Mouse (Mus musculus) thymus, adult 2 months (tissue): ENCODE data around the gene Dnajb2. TPM values are rescaled to one million over a fixed set of nuclear protein-coding genes. Genes with fewer than 3 reads are reported as not detected.

Experiments
- DNase-seq: peaks from one replicate; pipeline ENCODE4 v3.0.0; 2021
- H3K27ac ChIP-seq: fragments of 200-500 bp; 2 replicates; pipeline ENCODE4 v1.5.1; 2012; ENCODE audit warnings: low read length, control low read depth; ENCODE audit not compliant: control insufficient read depth, insufficient read depth
- H3K27me3 ChIP-seq: fragments of 200-500 bp; 2 replicates; pipeline ENCODE4 v1.6.1; 2012; ENCODE audit warnings: mild to moderate bottlenecking, low read length, moderate library complexity, mixed read lengths; ENCODE audit not compliant: control insufficient read depth, insufficient read depth
- H3K36me3 ChIP-seq: fragments of 200-500 bp; 2 replicates; pipeline ENCODE4 v1.6.1; 2012; ENCODE audit warnings: mild to moderate bottlenecking, low read length, moderate library complexity; ENCODE audit not compliant: control insufficient read depth, insufficient read depth
- H3K4me1 ChIP-seq: fragments of 200-500 bp; replicated peaks from 2 replicates; pipeline ENCODE4 v1.6.1; 2012; ENCODE audit warnings: low read length; ENCODE audit not compliant: control insufficient read depth, insufficient read depth
- H3K4me3 ChIP-seq: fragments of 200-500 bp; 2 replicates; pipeline ENCODE4 v1.5.1; 2012; ENCODE audit warnings: mild to moderate bottlenecking, low read length, control low read depth, moderate library complexity; ENCODE audit not compliant: control insufficient read depth, insufficient read depth
- CTCF ChIP-seq: fragments of 200-500 bp; IDR thresholded peaks from 2 replicates; pipeline ENCODE4 v1.5.1; 2012; ENCODE audit warnings: mild to moderate bottlenecking, control low read depth, low read length, moderate library complexity, borderline replicate concordance; ENCODE audit not compliant: control insufficient read depth, poor library complexity, insufficient read depth; ENCODE audit errors: extremely low read depth
- POLR2A ChIP-seq: fragments of 200-500 bp; IDR thresholded peaks from 2 replicates; pipeline ENCODE4 v1.6.1; 2012; ENCODE audit warnings: mild to moderate bottlenecking, low read length, control low read depth, moderate library complexity; ENCODE audit not compliant: control insufficient read depth, poor library complexity, insufficient read depth; ENCODE audit errors: extremely low read depth
- WGBS: fragments of 180-500 bp; shearing (Covaris S2); methylation state at CpG from one replicate; pipeline ENCODE4 v1.1.7; 2018; 5-methylcytosine and 5-hydroxymethylcytosine counted together
- polyA plus RNA-seq: library from polyadenylated mRNA; depleted of rRNA; stranded (reverse); fragments of >200 nt; gene quantifications from 2 replicates; pipeline ENCODE4 v1.2.3, GENCODE M21; 2012

The Dnajb2 gene
- polyA plus RNA-seq, 1 experiment, result 22.3 TPM

GRCm38 (mm10) chr1:75218227-75219001 is 17.8 kb upstream of the Dnajb2 start:
- Histone ChIP-seq H3K36me3 (peaks cover 15% of the 10 kb centered on the region), H3K27ac (peak overlapping the region; percentile 47), H3K4me1 (peaks cover 58% of the 10 kb centered on the region), H3K27me3 (no peaks in the 10 kb centered on the region), H3K4me3 (peak overlapping the region; percentile 71)
- TF ChIP-seq POLR2A (peak; percentile 34; the same call in 1 of the 2 replicates), CTCF (no peak)
- DNase-seq, result peak; percentile 66
- WGBS, result under 1% methylated on average over 38 of the region's 38 CpGs

- peak; percentile 97 for DNase-seq
- no peaks in the 10 kb centered on the region for H3K27me3 ChIP-seq
- WGBS, result under 1% methylated on average over 24 of the region's 24 CpGs
- TF ChIP-seq CTCF (no peak), POLR2A (peak; percentile 98)
- peaks cover 58% of the 10 kb centered on the region for H3K4me1 ChIP-seq
- H3K36me3 ChIP-seq, result peaks cover 15% of the 10 kb centered on the region
- H3K27ac ChIP-seq, result peak overlapping the region; percentile 47
- peak overlapping the region; percentile 71 for H3K4me3 ChIP-seq
Measured at GRCm38 (mm10) chr1:75219078-75219477, 17.1 kb upstream of the Dnajb2 start.

DNA sequence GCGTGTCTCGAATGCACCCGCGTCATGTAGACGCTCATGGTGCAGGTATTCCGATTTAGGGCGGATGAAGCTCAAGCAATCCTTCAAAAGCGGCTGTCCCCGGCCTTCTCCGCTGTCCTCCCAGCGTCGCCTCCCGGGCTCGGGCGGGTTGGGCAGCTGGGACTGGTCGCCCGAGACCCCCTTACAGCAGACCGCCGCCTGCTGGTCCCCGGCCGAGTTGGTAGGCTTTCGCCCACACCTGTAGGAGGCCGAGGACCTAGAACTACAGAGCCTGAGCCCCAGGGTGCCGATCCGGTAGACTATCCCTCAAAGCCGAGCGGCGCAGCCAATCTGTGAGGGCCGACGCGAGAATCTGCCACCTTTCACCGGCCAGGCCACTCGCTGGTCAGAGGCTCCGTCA is 16.7 kb upstream of the Dnajb2 start, which contains the start of gene Tuba4a:
Tuba4a (minus strand) TSS at position 335 of the 400 bp plus-strand sequence.
- TF ChIP-seq POLR2A, result no peak
- TF ChIP-seq CTCF, result no peak
- Histone ChIP-seq H3K36me3 (peaks cover 11% of the 10 kb centered on the region), H3K4me1 (peaks cover 57% of the 10 kb centered on the region), H3K27ac (peak within 1 kb of the TSS; percentile 47), H3K4me3 (peak within 1 kb of the TSS; percentile 71), H3K27me3 (no peaks in the 10 kb centered on the region)
- 14% methylated on average over 34 of the region's 34 CpGs for WGBS
- DNase-seq, result no peak

DNA sequence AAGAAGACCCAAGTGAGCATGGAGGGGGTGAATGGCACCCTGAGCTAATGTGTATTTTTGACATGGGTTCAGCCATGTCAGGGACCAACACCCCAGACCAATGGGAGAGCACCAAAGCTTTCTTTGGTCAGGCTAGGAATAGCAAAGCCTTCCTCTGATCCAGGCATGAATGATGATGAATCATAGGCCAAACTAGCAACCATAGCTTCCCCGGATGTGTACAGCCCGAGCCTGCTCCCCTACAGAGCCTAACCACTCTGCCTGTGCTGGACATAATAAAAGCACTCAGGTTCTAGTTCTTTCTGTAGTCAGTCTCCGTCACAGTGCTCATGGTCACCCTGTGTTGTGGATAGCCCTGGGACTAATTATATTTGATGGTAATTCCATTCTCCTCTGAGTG is 14.7 kb upstream of the Dnajb2 start:
- Histone ChIP-seq H3K36me3 (no peaks in the 10 kb centered on the region), H3K4me1 (peaks cover 51% of the 10 kb centered on the region), H3K27me3 (no peaks in the 10 kb centered on the region), H3K4me3 (no peak overlapping the region), H3K27ac (no peak overlapping the region)
- WGBS, result 91% methylated on average over 3 of the region's 3 CpGs
- TF ChIP-seq POLR2A, result no peak
- no peak for TF ChIP-seq CTCF
- DNase-seq, result no peak

DNA sequence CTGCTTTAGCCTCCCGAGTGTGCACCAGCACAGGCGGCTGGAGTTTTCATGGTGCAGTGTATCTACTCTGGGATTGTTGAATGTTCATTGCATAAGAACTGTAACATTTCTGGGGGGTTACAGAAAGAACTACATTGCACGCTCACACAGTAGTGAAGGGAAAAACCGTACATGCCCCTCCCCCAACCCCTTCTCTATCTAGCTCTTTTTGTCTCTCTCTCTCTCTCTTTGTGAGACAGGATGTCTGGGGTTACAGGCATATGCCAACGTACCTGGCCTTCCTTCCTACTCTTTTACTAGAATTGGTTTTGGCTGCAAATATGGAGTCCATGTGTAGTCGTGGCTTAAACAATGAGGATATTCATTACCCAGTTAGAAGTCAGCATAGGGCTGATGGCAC is 13.3 kb upstream of the Dnajb2 start:
- H3K27me3 ChIP-seq, result no peaks in the 10 kb centered on the region
- TF ChIP-seq CTCF, result no peak
- no peak for TF ChIP-seq POLR2A
- H3K27ac ChIP-seq, result peak overlapping the region; percentile 78
- WGBS, result 33% methylated on average over 6 of the region's 6 CpGs
- no peak overlapping the region for H3K4me3 ChIP-seq
- DNase-seq, result peak; percentile 65
- no peaks in the 10 kb centered on the region for H3K36me3 ChIP-seq
- peaks cover 38% of the 10 kb centered on the region for H3K4me1 ChIP-seq

DNA sequence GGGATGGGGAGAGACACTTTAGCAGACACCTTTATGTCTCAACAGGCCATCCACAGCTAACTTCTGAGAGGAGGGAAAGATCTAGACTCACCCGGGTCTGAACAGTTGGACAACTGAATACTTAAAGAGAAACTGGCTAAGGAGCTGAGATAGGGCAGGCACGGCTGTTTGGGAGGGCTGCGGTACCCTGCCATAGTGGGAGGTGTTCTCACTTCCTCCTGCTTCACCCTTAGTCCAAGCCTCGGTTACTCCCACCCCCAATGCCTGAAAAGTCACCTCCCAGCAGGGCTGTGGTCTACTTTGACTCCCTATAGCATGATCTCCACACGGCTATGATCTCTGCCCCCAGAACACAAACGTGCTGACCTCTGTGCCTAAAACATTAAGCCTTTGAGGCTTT is 12.7 kb upstream of the Dnajb2 start:
- DNase-seq, result peak; percentile 43
- Histone ChIP-seq H3K27ac (peak overlapping the region; percentile 75), H3K4me1 (peaks cover 36% of the 10 kb centered on the region), H3K27me3 (no peaks in the 10 kb centered on the region), H3K4me3 (no peak overlapping the region), H3K36me3 (no peaks in the 10 kb centered on the region)
- TF ChIP-seq POLR2A, result no peak
- 3% methylated on average over 6 of the region's 6 CpGs for WGBS

- 7% methylated on average over 3 of the region's 3 CpGs for WGBS
- DNase-seq, result no peak
- H3K27ac ChIP-seq, result no peak overlapping the region; the same call in 1 of the 2 replicates
- H3K4me1 ChIP-seq, result peaks cover 30% of the 10 kb centered on the region
- TF ChIP-seq POLR2A (no peak), CTCF (no peak)
- H3K4me3 ChIP-seq, result no peak overlapping the region
- no peaks in the 10 kb centered on the region for H3K36me3 ChIP-seq
- no peaks in the 10 kb centered on the region for H3K27me3 ChIP-seq
Measured at GRCm38 (mm10) chr1:75225473-75225872, 10.7 kb upstream of the Dnajb2 start.
